Mouse (Mus musculus): ENCODE results near the gene Dglucy.

The Dglucy gene

DNA sequence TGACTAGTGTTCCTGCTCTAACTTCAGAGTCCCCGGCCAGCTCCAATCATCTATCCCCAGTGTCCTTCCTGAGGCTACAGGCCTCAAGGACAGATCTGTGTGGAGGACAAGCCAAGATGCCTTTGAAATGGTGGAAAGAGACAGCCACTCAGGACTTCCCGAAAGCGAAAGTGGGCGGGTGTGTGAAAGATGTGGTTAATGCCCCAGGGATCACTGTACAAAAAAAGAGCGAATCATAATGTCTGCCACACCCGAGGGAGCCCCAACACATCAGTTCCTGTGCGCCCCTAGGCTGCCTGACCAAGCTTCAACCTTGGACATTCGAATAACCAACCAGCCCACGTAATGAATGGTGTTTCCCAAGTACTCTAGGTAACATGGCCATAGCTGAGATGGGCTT lies 149.4 kb downstream of the Dglucy start:
- ChIA-PET POLR2A (interaction anchor here in 1 of 4 experiments (0.6 to 2.7 kb wide), 9 partner anchors 11 to 1061 kb away, joined by 3 to 13 read pairs (median 3); partner anchors contain the start of genes Ccdc88c and Gpr68), CTCF (interaction anchor here (0.6 to 4.7 kb wide), 13 partner anchors 9 to 405 kb away, joined by 3 to 32 read pairs (median 5); partner anchors contain the start of gene Ccdc88c (in 2 of the 4))

GRCm38 (mm10) chr12:100931653-100932052 lies 152.8 kb downstream of the Dglucy start:
- ChIA-PET CTCF (interaction anchor here (0.7 to 6.3 kb wide), 9 partner anchors 12 to 98 kb away, joined by 3 to 36 read pairs (median 4); partner anchors contain the start of genes Ccdc88c (in 2 of the 4) and Gpr68 (in 1 of the 4)), POLR2A (interaction anchor here in 2 of 4 experiments (0.7 to 3.0 kb wide), 7 partner anchors 8 to 72 kb away, joined by 3 to 12 read pairs (median 4); no protein-coding TSS in a partner anchor)

DNA sequence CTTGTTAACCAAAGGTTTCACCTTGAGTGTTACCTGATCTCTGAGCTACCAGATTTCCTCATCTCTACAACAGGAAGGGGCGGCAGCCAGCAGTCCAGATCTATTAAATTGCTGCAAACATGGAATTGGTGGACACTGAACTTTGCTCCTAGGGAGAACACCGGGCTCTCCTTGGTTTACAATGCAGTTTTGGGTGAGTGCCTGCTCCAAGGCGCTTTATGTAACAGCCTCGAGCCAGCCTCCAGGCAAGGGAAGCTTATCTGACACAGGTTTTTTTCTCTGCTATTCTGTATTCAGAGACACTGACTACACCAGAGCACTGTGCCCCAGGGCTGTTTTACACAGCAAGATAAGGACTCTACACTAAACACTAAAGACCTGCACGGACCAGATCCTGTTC lies 155.9 kb downstream of the Dglucy start:
- POLR2A ChIA-PET, result interaction anchor here (0.7 to 3.0 kb wide), 10 partner anchors 8 to 106 kb away, joined by 3 to 12 read pairs (median 3); partner anchors contain the start of gene Ccdc88c (in 1 of the 4)
- CTCF ChIA-PET, result interaction anchor here (0.6 to 6.3 kb wide), 12 partner anchors 8 to 1922 kb away, joined by 3 to 36 read pairs (median 6); partner anchors contain the start of gene Ccdc88c (in 2 of the 4)

DNA sequence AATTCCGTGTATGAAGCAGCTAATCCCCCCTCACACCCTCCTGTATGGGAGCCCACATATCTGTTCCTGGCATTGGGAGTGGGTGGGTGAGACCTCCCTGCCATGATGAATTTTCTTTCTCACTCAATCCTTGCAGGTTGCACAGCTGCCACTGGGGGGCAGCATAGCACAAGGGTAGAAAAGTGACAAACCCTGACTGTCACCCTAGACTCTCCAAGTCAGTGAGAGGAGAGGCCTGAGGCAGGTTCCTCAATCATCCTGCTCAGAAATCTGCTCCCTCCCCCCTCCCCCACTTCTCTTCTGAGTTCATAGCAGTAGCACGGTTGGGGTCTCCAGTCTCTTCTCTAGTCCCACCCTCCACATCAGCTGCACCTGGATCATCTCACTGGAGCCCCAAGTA lies 157.3 kb downstream of the Dglucy start:
- CTCF ChIA-PET, result interaction anchor here (0.5 to 6.3 kb wide), 23 partner anchors 9 to 457 kb away, joined by 3 to 36 read pairs (median 4); partner anchors contain the start of gene Ccdc88c (in 3 of the 4)
- POLR2A ChIA-PET, result interaction anchor here in 3 of 4 experiments (0.6 to 2.3 kb wide), 12 partner anchors 8 to 105 kb away, joined by 3 to 10 read pairs (median 4); partner anchors contain the start of gene Ccdc88c (in 1 of the 3)

GRCm38 (mm10) chr12:100936737-100937136 lies 157.9 kb downstream of the Dglucy start:
- ChIA-PET CTCF (interaction anchor here (0.6 to 6.3 kb wide), 26 partner anchors 8 to 671 kb away, joined by 3 to 36 read pairs (median 4); partner anchors contain the start of gene Ccdc88c (in 3 of the 4)), POLR2A (interaction anchor here in 2 of 4 experiments (1.1 to 2.3 kb wide), 7 partner anchors 10 to 93 kb away, joined by 3 to 10 read pairs (median 6); partner anchors contain the start of gene Ccdc88c (in 1 of the 2))

- POLR2A ChIA-PET, result interaction anchor here in 2 of 4 experiments (0.6 to 2.3 kb wide), 9 partner anchors 11 to 117 kb away, joined by 3 to 10 read pairs (median 3); partner anchors contain the start of gene Ccdc88c (in 1 of the 2)
Measured at GRCm38 (mm10) chr12:100937441-100938360, 158.8 kb downstream of the Dglucy start.

DNA sequence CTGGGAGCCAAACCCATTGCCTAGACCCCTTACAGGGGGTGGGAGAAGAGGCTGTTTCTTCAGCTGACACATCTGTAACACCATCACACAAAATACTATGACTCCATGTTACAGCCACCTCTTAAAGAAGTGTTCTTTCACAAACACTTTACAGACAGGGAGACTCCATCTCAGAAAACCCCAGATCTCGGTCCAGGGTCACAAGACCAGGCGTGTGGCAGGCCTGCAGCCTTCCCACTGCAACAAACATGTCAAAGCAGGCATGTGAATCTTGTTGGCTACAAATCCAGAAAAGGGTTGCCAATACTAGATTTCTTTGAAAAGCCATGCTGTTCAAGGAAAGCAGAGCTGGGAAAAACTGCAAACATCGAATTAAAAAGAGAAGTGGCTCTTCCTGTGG lies 162.5 kb downstream of the Dglucy start:
- ChIA-PET POLR2A (interaction anchor here in 2 of 4 experiments (0.6 to 1.6 kb wide), 3 partner anchors 18 to 28 kb away, joined by 3 to 5 read pairs (median 4); no protein-coding TSS in a partner anchor), CTCF (interaction anchor here in 3 of 4 experiments (0.5 to 3.2 kb wide), 4 partner anchors 11 to 100 kb away, joined by 3 to 29 read pairs (median 8); no protein-coding TSS in a partner anchor)

More at GRCm38 (mm10) chr12:100937441-100938360, 158.8 kb downstream of the Dglucy start:
- CTCF ChIA-PET, result interaction anchor here (0.5 to 6.3 kb wide), 22 partner anchors 7 to 800 kb away, joined by 3 to 36 read pairs (median 5); partner anchors contain the start of genes Ccdc88c (in 2 of the 4) and Dglucy (in 1 of the 4)

- POLR2A ChIA-PET, result interaction anchor here in 2 of 4 experiments (0.8 to 2.9 kb wide), 3 partner anchors 9 to 35 kb away, joined by 3 to 8 read pairs (median 5); partner anchors contain the start of gene Gpr68 (in 1 of the 2)
- CTCF ChIA-PET, result interaction anchor here in 2 of 4 experiments (0.6 to 3.6 kb wide), 6 partner anchors 9 to 153 kb away, joined by 3 to 25 read pairs (median 6); partner anchors contain the start of gene Ccdc88c (in 1 of the 2)
Measured at GRCm38 (mm10) chr12:100943146-100943545, 164.3 kb downstream of the Dglucy start.

DNA sequence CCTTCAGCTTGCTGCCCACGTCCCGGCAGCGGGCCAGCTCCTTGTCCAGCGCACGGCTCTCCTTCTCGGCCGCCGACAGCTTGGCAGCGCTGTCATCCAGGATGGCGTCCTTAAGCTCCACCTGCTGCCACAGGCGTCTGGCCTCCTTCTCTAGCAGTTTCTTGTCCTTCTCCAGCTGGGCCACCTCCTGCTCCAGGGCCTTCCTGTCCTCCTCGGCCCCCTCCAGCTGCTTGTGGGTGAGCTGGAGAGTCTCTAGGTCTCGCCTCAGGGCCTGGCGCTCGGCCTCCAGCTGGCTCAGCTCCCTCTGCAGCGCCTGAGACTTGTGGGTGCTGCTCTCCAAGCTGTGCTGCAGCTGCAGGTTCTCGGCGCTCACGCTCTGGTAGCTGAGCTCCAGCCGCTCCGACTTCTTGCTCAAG lies 166.1 kb downstream of the Dglucy start:
- POLR2A ChIA-PET, result interaction anchor here in 3 of 4 experiments (0.5 to 2.9 kb wide), 24 partner anchors 7 to 991 kb away, joined by 3 to 12 read pairs (median 4); partner anchors contain the start of genes Ccdc88c (in 1 of the 3), Gpr68 (in 1 of the 3) and Ppp4r3a (in 1 of the 3)
- CTCF ChIA-PET, result interaction anchor here (0.6 to 4.4 kb wide), 16 partner anchors 8 to 172 kb away, joined by 3 to 29 read pairs (median 5); partner anchors contain the start of gene Ccdc88c (in 2 of the 4)

DNA sequence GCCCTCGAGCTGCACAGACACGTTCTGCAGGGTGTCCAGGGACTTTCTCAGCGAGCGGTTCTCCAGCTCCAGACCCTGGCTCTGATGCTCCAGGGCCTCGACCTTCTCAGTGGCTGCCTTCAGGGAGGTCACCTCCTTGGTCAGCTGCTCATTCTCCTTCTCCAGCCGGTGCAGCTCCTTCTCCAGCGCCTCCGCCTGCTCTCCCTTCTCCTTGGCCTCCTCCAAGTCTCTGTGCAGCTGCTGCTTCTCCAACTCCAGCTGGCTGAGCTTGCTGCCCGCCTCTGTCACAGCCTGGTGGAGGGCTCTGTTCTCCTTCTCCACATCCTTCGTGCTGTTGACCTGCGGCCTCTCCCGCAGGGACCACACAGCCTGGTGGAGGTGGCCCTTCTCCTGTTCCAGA lies 166.6 kb downstream of the Dglucy start:
- ChIA-PET CTCF (interaction anchor here (0.5 to 4.4 kb wide), 15 partner anchors 8 to 731 kb away, joined by 3 to 29 read pairs (median 5); partner anchors contain the start of gene Ccdc88c (in 1 of the 4)), POLR2A (interaction anchor here in 3 of 4 experiments (0.6 to 1.8 kb wide), 22 partner anchors 9 to 138 kb away, joined by 3 to 12 read pairs (median 4); partner anchors contain the start of genes Ccdc88c (in 1 of the 3), Gpr68 (in 1 of the 3) and Ppp4r3a (in 1 of the 3))

DNA sequence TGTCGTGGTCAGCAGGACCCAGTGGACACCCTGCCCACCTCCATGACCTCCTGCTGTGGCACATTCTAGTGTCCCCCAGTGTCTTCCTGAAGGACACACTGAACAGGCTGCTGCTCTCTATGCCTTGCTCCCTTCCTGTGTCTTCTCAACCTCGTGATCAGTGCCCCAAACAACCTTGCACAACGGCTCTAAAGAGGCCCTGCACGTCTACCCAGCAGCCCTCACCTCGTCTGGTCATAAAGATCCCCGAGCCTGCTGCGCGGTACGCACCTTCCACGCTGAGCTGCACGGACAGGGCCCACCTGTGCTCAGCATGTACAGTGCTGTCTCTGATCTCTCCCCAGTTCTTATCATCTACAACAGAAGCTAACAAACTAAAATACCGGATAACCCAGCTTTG lies 167.1 kb downstream of the Dglucy start:
- ChIA-PET CTCF (interaction anchor here (0.5 to 4.4 kb wide), 13 partner anchors 8 to 731 kb away, joined by 3 to 40 read pairs (median 7); partner anchors contain the start of gene Ccdc88c (in 2 of the 4)), POLR2A (interaction anchor here in 2 of 4 experiments (1.1 to 1.7 kb wide), 14 partner anchors 11 to 138 kb away, joined by 3 to 12 read pairs (median 3); partner anchors contain the start of genes Gpr68 (in 1 of the 2) and Ppp4r3a (in 1 of the 2))
